Mouse (Mus musculus) retina, adult 2 months (tissue): ENCODE measurements at regions not wholly inside any gene's neighbourhood (a gene's known extent, or its start where the extent isn't known, plus 50 kb on each side); places are given as distances from the start of the nearest gene placed in this dataset.

Experiments used
- DNase-seq: peaks from one replicate; pipeline ENCODE4 v3.0.0-alpha.2; 2012; ENCODE audit warnings: low read depth, low spot score

GRCm38 (mm10) chr1:183622341-183622740 is 204.3 kb downstream of the Hhipl2 start:
- no peak for DNase-seq

DNA sequence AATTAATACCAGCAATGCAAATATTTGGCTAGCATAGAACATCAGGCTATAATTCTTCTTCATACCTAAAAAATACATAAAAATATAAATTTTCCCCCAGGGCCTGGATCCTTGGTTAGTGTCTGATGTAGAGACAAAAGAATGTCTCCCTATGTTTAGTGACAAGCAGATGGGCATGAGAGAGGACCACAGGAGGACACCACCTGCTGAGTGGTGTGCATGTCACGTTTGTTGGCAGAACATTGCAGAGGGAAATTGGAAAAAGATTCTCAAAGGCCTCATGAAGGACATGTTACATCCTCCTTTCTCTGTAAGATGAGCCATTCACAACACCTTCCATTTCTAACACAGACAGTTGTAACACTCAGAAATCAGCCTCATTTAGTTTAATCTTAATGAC is 206.3 kb downstream of the Hhipl2 start:
- no peak for DNase-seq

DNA sequence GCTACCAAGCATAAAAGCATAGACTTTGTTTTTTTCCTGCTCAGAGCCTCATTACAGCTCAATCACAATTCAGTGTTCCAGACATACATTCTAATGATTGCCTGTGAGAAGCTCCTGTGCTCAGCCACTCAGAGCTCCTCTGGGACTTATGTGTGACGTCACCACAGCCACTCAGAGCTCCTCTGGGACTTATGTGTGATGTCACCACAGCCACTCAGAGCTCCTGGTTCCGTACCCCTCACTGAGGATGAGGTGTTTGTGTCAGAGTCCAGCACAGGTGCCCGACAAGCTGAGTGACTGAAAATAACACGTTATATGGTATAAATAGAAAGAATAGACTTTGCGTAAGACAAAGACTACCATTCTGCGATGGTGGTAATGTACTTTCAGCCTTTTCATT is 215.8 kb downstream of the Hhipl2 start:
- no peak for DNase-seq

GRCm38 (mm10) chr1:183634836-183635235 is 216.8 kb downstream of the Hhipl2 start:
- DNase-seq, result no peak

DNA sequence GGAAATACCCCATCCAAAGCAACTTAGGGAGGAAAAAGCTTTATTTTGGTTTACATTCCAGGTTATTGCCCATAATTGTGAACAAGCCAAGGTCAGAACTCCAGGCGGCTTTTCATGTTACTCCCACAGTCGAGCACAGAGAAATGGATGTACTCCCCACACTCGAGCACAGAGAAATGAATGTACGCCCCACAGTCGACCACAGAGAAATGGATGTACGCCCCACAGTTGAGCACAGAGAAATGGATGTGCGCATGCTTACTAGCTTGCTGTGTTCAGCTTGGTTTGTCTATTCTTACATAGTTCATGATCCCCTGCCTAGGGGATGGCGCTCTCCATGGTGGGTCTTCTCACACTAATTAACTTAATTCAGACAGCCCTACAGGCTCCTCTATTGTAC is 219.2 kb downstream of the Hhipl2 start:
- DNase-seq, result no peak

- DNase-seq, result no peak
These were observed 221.3 kb downstream of the Hhipl2 start for GRCm38 (mm10) chr1:183639332-183639731.

GRCm38 (mm10) chr1:183640568-183640967 is 222.6 kb downstream of the Hhipl2 start:
- DNase-seq, result no peak

- no peak for DNase-seq
These were observed 226.0 kb downstream of the Hhipl2 start for GRCm38 (mm10) chr1:183644001-183644400.

GRCm38 (mm10) chr1:183653878-183654277 is 235.9 kb downstream of the Hhipl2 start:
- no peak for DNase-seq

GRCm38 (mm10) chr1:183657043-183657442 is 239.0 kb downstream of the Hhipl2 start:
- DNase-seq, result no peak

- no peak for DNase-seq
These were observed 242.5 kb downstream of the Hhipl2 start for GRCm38 (mm10) chr1:183660541-183660940.

DNA sequence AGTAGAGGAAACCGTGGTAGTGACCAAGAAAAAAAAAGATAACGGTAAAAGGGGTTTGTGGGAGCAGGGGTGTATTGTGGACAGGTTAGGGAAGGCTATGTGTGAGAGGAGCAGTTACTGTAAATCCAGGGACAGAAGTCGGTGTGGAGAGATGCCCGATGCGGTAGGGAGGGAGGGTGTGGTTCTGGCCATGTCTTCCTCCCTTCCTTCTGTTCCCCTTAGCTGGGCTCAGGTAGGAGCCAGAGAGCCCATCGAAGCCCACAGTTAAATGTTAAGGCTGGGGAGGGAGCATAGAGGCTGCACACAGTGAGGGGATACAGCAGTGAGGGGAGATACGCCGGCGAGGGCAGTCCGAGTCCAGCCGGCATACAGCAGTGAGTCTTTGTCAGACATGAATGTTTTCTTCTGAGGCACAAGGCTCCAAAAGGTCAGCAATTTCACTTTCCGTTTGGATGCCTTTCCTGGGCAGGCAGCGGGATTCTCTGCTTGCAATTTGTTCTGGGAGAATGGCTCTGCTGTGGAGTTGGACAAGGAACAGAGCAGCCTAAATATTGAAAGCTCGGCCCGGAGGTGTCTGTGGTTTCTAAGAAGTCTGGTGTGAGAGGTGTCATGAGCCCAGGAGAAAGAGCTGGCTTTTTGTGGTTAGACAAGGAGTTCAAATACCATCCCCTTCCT is 244.5 kb downstream of the Hhipl2 start:
- no peak for DNase-seq

DNA sequence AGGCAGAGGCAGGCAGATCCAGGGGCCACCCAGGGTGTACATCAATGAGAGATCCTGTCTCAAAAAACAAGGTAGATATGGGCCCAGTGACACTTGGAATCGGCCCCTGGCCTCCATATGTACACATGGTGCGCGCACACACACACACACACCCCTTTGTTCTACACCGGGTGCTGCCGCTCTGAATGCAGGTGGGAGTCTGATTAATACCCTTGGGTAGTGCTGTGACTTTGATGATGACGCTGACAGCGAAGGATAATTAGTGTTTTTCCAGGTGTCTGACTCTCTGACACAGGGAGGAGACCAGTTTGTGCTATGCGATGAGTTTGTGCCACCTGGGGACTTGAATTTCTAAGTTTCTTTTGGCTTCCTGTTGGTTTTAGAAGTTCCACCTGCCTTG is 251.3 kb downstream of the Hhipl2 start:
- no peak for DNase-seq

DNA sequence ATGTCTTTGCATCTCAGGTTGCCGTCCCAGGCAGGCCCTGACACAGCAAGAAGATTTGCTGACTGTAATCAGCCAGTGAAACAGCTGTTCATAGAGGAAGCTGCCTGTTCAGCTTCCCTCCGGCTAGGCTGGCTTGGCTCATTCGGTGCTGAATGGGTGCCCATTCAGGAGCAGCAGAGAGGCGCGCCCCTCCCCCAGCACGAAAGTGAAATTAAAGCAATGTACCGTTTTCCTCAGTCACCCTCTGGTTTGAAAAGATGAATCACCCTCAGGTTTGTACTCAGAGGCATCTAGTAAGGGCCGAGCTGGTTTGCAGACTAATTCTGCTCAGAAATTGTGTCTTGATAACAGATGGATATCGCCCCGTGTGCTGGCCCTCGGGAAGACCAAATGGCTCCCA is 251.7 kb downstream of the Hhipl2 start:
- DNase-seq, result no peak

- no peak for DNase-seq
These were observed 252.5 kb downstream of the Hhipl2 start for GRCm38 (mm10) chr1:183670542-183670941.

GRCm38 (mm10) chr1:183671541-183671940 is 253.5 kb downstream of the Hhipl2 start:
- DNase-seq, result no peak

DNA sequence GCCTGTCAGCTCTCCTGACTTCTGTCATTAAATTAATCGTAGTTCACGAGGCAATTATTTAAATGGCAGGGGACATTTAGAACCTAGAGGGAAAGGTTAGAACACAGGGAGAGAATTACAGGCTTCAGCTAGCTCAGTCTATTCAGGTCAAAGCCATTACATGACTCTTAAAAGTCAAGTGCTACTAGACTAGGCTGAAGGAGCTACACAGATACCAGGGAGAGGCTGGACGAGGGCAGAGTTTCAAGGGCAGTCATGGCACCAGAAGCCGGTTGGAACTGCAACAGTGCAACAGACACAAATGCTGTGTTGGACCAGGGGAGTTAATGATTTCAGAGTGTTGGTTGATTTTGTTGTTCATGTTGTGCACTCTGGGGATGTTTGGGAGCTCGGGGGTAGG is 254.5 kb downstream of the Hhipl2 start:
- DNase-seq, result no peak

DNA sequence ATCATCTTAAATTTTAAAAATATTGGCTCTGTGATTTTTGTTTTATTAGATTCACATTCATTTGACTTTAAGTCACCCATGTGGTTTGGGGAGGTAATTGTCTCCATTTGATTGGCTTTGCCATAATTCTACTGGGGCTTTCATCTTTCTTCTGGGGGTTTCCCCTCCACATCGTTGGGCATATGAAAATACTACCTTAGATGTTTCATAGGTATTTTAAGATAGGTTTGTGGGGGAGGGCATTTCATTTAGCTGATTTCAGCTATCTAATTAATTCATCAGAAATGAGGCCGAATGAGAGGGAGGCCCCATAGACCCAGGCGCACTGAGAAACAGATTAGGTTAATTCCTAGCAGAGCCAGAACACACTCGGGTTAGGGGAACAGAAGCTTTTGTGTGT is 259.6 kb downstream of the Hhipl2 start:
- no peak for DNase-seq

DNA sequence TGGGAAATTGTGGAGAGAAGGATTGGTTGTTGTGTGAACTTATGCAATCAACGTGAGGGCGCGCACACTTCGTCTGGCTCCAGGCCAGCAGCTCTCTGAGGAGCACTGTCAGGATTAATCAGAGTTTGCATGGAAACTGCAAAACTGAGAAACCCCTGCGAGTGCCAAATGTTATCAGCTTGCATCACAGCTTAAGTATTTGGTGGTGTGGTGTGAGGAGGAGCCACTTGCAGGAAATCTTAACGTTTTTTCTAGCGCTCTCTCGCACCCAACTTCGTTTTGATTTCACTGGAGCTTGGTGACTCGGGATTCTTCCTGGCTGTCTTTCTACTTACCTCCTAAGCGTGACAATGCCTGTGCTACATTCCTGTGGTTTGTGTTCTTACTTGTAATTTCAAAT is 261.9 kb downstream of the Hhipl2 start:
- DNase-seq, result no peak

- DNase-seq, result no peak
These were observed 268.0 kb downstream of the Hhipl2 start for GRCm38 (mm10) chr1:183686056-183686455.

- DNase-seq, result no peak
These were observed 274.7 kb downstream of the Hhipl2 start for GRCm38 (mm10) chr1:183692756-183693155.

DNA sequence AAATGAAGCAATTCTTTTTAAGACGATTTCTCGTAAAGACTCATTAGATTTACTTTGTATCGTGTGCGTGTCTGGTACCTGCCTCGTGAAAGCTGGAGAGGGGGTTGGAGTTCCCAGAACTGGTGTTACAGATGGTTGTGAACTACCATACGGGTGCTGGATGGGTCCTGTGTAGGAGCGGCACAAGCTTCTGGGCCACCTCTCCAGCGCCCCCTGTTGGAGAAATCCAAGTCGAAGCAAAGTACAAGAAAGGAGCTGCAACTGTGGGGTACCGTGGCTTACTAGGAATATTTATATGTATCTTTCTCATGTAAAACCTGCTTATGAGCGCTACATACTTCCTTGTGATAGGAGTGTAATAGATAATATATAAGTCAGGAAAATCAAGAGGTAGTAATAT is 281.3 kb downstream of the Hhipl2 start:
- no peak for DNase-seq

- DNase-seq, result no peak
These were observed 284.9 kb downstream of the Hhipl2 start for GRCm38 (mm10) chr1:183702888-183703287.

DNA sequence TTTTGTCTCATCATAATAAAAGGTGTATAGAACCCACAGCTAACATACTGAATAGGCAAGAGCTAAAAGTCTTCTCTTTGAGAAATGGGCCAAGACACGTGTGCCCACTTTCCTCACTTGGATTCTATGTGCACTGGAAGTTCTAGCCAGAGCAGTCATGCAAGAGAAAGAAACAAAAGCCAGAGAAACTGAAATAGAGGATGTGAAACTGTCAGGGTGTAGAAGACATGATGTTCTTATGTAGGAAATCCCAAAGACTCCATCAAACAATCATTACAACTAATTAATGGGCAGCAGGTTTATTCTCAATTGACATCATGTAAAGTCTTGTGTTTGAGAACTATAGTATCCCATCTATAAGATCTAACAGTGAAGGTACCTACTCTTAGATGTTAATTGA is 294.9 kb downstream of the Hhipl2 start:
- no peak for DNase-seq
